Mouse (Mus musculus) ZHBTc4 (cell line): Measurements from ENCODE around the gene Pou2f1.
A peak's percentile ranks its signal among the peaks of the same experiment; 100 is the strongest.
"Not testable (repeated sequence)": the region's sequence is repeated elsewhere in the genome, so short reads cannot be mapped to it uniquely, and the experiment has no call there.

Source experiments
- DNase-seq: peaks from one replicate; pipeline ENCODE4 v3.0.0-alpha.2; 2011; ENCODE audit warnings: low read depth, low spot score

Gene Pou2f1

GRCm38 (mm10) chr1:166003181-166004022 is 924 bp upstream of the Pou2f1 start:
- peak; percentile 98 for DNase-seq

GRCm38 (mm10) chr1:166001904-166002489 is 481 bp downstream of the Pou2f1 start:
- no peak for DNase-seq

- peak; percentile 28 for DNase-seq
Observed at GRCm38 (mm10) chr1:166001121-166001903, 1.2 kb downstream of the Pou2f1 start.

GRCm38 (mm10) chr1:166000601-166001120 is 1.8 kb downstream of the Pou2f1 start:
- no peak for DNase-seq

GRCm38 (mm10) chr1:165999709-166000108 is 2.8 kb downstream of the Pou2f1 start:
- DNase-seq: no peak

GRCm38 (mm10) chr1:165995661-165996055 is 6.8 kb downstream of the Pou2f1 start:
- DNase-seq: no peak

GRCm38 (mm10) chr1:165995011-165995660 is 7.3 kb downstream of the Pou2f1 start:
- not testable (repeated sequence) for DNase-seq

GRCm38 (mm10) chr1:165994279-165994678 is 8.2 kb downstream of the Pou2f1 start:
- DNase-seq: no peak

GRCm38 (mm10) chr1:165993270-165994156 is 9.0 kb downstream of the Pou2f1 start:
- DNase-seq: no peak

GRCm38 (mm10) chr1:165988536-165988935 is 13.9 kb downstream of the Pou2f1 start:
- DNase-seq: no peak

GRCm38 (mm10) chr1:165988072-165988471 is 14.4 kb downstream of the Pou2f1 start:
- no peak for DNase-seq

- no peak for DNase-seq
Observed at GRCm38 (mm10) chr1:165985743-165986360, 16.6 kb downstream of the Pou2f1 start.

GRCm38 (mm10) chr1:165985186-165985585 is 17.3 kb downstream of the Pou2f1 start:
- DNase-seq: no peak

- DNase-seq: no peak
Observed at GRCm38 (mm10) chr1:165976672-165977448, 25.6 kb downstream of the Pou2f1 start.

GRCm38 (mm10) chr1:165969001-165969690 is 33.3 kb downstream of the Pou2f1 start:
- no peak for DNase-seq

GRCm38 (mm10) chr1:165967027-165967654 is 35.3 kb downstream of the Pou2f1 start:
- DNase-seq: peak; percentile 51

GRCm38 (mm10) chr1:165966156-165966914 is 36.1 kb downstream of the Pou2f1 start:
- DNase-seq: peak; percentile 78
